Mouse (Mus musculus): Measurements from ENCODE around the gene Wdr1.
A peak's percentile ranks its signal among the peaks of the same experiment; 100 is the strongest.

The Wdr1 gene

DNA sequence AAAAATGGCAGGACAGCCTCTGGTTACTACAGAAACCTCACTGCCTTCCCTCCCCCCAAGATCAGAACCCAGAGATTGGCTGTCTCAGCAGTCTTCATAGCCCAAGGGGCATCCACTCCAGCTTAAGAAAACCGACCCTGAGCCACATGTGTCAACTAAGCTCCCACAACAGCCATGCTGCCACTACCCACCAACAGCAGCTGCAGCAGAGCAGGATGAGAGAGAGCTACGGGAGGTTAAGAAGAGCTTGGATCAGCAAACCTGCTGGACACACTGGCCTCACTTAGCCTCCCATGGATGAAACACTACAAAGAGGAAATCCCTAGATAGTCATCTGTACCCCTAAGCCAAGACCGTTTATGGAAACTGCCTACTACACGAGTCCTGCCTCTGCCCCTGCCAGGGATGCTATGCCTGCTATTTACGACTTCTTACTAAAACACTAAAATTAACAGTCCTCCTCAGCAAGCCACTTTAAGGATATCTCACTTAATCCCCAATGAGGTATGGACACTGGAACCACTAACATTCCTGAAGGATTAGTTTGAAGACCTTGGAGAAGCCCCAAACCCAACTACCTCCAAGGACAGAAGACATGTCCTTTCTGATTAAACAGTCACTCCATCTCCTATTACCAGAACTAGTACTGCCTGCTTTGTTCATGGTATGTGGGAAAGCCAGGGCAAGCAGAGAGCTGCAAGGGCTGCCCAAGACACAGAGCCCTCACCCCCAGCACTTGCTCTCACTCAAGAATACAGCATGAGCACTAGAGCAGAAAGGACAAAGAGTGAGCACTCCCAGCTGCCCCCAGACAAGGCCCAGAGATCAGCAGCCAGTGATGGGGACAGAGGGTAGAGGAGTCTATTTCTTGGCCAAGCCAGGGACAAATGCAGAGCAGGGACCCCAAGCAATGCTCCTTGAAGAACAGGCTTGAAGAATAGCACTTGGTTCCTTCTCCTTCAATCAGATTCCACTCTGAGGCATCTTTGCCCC, 18.3 kb downstream of the Wdr1 start:
- peak; percentile 48 to 62 for DNase-seq

DNA sequence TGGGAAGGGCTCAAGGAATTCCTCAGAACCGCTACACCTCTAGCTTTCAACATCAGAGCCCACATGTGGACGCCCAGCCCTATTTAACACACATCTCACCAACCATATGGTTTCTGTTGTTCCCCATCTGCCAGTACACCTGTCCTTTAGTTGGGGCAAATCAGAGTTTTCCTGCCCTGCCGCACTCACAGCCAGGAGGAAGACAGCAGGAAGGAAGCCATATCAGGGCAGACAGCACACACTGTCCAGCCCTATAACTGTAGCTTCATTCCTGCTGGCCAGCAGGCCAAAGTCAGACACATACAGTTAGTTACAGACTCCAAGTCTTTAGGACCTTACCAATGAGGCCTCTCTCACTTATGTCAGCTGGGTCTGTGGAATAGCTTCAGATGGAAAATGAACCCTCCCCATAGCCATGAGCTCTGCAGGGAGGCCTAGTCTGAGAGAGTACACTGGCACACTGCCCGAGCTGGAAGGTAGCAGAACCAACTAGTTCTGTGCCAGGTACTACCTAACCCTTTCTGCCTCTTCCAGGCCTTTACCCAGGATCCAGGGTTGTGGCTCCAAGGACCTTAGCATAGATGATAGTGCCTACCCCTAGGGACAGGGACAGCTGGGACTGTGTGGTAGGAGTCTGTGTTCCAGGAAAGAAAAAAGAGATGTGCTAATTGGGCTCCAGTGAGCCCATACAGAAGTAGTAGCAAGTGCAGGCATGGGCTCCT, 19.4 kb downstream of the Wdr1 start:
- peak; percentile 70 to 83 for DNase-seq

DNA sequence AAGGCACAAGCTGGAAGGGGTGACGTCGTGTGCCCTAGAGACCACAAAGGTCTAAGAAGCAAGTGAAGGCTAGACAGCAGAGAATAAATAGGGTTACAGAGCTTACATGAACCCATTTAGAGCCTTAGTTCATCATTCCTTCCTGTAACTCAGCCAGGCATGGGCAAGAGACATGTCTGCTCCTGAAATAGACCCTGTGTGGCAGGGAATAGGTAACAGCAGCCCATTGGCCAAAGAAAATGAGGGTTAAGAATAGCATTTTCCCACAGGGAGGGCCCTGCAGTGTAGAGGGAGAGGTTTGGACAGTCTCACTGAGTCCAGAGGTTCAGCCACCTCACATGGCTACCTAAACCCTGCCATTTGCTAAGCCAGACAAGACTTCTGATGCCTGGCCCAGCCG, 21.3 kb downstream of the Wdr1 start:
- DNase-seq, result peak in 1 of 2 experiments; percentile 13

DNA sequence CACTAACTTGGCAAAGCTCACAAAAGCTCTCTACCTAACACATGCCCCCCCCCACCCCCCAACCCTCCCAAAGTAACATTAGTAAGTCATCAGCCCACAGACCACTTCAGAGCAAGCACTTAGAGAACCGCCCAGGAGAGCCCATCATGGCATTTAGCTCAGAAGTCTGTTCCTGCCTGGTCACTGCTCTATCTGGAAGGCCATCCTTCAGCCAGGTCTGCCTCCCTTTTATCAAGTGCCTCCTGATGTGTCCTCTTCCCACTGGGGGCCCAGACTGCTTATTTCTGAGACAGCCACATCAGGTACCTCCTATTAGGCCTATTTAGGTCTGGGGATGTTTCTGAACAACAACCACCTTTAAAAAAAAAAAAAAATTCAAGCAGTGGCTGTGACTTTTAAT, 22.1 kb downstream of the Wdr1 start:
- no peak for DNase-seq

DNA sequence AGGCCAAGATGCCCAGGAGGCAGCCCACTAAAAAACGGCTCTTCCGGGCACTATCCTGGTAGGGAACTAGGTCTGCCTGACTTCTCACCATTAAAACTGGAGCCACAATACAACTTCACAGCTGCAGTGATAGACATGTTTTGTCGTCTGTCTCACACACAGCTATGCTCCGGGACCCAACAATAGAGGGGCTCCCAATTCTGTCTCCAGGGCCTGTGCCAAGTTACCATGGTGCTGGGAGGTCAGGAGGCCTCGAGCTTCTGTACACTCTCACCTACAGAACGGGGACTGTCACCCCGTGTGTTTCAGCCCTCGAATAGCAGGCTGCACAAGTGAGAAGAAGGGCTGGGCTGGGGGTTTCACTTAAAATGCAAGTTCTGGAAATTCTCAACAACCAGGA, 24.5 kb downstream of the Wdr1 start:
- DNase-seq, result no peak

DNA sequence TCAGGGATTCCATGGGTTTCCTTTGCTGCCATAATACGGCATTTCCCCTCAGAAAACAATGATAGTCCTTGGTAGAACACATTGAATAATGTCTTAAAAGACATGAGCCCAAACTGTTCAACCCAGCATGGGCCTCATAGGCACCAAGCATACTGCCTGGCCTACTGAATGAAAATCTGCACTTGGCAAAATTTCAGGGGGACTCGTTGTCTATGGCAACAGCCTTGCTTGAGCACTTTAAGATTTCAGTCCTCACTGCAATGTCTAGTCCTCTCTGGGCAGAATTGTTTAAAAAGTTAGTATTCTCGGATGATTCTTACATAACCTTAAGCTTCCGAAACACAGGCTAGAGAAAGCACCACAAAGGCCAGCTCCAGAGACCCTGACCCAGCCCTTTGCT, 25.2 kb downstream of the Wdr1 start:
- DNase-seq, result no peak

DNA sequence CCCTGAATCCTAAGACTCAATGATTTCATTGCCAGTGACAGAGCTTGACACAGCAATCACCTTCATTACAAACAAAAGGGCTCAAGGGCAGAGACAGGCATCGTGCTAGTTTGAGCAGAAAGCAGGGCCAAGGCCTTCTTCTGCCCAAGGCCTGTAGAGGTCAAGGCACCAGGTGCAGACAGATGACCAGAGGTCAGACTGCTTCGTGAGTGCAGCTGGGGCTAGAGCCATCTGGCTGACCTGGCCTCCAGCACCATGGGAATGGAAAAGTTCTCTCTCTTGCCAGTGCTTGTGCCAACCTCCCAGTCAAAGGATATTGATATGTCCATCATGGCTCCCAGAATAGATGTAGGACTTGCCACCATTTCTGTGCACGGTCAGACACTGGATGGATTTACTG, 26.2 kb downstream of the Wdr1 start:
- no peak for DNase-seq

DNA sequence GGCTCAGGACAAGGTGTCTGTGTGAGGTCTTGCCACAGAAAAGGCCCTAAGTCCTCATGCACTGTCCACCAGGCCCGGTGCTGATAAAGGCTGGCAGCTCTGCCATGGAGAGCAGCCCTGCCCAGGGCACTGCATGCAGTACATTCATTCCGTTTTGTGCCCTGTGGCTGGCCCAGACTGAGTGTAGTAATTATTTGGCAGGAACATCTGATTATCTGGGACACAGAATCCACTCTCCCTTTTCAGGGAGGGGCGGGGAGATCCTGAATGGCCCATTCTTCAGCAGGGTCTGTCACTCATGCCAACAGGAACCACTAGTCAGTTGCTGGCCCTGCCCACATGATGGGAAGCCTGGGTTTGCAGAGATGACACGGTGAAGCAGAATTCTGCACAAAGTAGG, 30.9 kb downstream of the Wdr1 start:
- no peak for DNase-seq

DNA sequence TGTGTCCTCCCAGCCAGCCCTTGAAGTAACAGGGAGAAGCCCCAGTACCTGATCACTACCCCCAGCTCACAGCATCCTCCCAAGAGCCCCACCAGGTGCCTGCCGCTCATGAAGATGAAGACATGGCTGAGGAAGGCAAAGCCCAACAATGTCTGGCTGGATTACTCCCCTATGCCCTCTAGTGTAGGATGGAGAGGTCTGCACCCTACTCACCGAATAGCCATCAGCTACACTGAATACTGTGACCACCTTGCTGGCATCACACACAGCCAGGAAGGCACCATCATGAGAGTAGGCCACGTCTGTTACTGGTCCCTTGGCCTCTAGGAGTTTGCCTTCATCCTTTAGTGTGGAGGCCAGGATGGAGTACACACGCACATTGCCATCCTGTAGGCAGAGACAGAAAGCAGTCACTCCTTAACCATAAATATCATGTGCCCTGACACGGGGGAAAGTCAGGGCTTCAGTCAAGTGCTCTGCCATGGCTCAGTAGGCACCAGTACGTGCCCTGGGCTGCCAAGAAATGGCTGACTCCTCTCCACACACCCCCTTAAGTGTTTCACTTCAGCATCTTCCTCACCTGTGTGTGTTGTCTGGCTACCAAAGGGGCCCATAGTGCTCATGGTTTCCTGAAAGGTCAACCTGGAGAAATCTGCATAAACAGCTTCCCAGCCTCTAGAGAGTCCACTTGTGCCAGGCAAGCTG, 33.1 kb downstream of the Wdr1 start:
- peak; percentile 7 to 11 for DNase-seq

DNA sequence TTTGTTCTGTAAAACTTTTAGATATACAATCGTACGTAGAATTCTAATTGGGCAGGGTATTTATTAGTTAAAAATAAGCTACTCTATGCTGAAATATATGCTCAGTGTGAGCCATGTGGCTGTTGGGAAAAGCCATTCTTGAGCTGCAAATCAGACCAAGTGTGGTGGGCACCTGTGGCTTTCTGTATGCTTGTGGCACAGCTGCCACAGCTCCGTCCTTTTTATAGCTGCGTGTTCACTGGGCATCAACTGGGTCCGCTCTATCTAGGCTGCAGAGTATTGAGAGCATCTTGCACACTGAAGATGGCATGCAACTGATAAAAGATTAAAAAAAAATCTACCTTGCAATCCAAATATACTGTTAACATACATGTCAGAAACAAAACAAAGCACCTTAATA, 40.0 kb downstream of the Wdr1 start:
- no peak for DNase-seq

DNA sequence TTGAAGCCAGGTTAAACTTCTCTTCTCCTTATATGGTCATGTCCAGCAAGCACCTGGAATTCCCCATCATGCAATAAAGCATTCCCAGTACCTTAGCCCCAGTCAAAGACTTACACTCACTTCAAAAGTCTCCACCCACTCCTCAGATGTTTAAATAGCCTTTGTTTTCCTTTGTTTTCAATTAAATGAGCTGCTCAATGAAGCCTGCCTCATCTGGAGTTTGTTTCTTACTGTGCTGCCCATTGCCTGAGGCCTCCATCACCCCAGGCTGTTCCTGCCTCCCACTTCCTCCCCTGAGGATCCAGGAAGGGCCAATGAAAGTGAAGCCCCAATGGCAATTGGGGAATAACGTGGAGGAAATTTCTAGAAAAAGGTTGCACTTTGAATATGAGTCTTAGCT, 42.2 kb downstream of the Wdr1 start:
- no peak for DNase-seq

DNA sequence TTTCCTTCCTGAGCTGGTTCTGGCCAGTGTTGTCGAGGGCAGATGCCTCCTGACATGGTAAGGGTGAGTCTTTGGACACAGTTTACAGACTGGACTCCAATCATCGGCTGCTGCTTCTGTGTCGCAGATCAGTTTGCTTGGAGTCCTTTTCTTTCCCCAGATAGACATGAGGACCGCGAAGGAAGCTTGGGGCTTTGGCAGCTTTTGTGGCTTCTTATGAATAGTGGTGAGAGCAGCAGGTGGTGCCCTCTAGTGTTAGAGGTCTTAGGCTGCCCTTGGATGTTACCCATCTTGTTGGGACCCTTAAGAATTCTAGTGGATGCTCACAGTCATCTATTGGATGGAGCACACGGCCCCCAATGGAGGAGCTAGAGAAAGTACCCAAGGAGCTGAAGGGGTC, 46.8 kb downstream of the Wdr1 start:
- peak; percentile 52 to 70 for DNase-seq

DNA sequence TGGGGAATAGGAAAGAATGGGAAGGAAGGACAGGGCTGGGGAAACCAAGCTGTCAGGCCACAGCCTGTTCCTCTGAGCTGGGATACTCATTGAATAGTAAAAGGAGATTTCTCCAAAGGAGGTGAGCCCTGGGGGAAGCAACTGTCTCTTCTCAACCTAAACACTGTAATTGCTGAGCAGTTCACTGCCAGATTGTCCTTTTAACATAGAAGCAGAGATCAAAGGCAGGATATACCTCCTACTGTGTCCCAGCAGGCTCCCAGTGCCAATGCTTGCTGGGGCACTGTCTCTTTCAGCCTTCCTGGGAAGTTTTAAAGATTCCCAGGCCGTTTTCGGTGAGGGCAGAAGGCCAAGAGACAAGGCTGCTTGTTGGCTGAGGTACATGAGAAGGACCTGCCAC, 50.0 kb downstream of the Wdr1 start:
- no peak for DNase-seq

DNA sequence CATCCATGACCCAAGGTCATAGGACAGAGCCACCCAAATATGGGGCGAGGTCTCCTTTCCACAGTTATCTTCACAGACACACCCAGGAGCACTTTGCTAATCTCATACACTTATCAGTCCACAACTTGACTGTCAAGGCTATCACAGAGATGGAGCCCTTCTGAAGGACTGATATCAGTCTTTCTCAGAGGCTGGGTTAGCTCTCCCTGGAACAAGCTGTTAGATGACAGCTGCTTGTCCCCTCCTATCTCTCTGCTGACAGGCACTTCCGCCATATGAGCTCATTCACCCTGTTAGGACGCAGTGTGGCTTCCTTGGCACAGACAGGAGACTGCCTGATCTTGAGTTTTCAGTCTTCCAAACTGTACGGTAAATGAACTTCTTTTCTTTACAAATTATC, 53.5 kb downstream of the Wdr1 start:
- DNase-seq, result no peak

DNA sequence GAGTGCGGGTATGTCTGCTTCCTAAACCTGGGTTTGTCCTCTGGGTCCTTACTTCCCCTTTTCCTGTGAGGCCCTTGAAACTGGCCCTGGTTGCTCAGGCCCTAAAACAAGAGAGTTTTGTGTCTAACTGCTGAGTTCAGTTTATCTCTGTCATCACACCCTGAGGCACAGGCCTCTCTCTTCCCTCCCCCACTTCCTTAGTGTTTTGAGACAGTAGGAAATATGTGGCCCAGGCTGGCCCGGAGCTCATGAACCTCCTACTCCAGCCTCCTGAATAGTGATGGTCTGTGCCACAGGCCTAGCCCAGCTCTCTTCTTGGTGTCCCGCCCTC, 57.6 kb downstream of the Wdr1 start:
- no peak for DNase-seq

DNA sequence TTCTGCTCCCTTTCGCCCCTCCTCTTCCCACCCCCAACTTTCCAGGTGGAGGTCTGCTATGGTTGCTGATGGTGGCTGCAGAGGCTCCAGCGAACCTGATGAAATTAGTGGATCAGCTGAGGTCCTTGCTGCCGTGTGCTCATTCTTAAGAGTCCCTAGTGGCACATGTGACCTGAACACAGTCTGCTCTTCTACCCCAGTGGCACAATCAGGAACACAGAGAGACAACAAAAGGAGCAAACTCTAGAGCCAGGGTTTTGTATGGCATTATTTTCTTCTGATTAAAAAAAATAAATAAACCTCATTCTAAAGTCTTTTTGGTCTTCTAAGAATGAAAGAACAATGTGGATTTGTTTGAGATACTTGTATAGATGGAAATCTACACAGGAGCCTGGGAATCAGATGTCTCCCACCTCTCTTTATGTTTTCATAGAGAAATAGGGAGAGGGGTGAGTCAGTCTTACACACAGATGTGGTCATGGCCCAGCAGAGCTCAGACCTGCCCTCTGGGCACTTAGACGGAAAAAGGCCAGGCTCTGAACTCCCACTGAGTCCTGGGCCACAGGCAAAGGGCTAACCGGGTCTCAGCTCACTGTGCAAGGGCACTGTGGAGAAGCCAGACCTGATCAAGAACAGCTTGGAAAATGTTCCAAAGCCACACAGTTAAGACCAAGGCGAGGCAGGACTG, 58.1 kb downstream of the Wdr1 start:
- DNase-seq, result no peak

DNA sequence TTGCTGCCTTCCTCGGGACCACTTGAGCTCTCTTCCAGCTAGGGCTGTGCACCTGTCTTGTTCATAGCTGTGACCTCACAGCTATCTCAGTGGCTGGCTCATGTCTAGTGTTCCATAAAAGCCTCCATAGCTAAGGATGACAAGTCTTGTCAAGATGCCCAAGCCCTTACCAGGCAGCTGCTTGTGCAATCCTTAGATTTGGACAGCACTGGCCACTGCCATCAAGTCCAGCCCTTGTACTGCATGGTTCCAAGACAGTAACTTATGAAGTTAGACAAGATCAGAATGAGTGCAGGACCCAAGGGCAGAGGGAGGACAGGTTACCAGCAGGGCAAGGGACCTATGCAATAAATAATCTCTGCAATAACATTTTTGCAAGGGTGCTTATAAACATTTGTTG, 58.9 kb downstream of the Wdr1 start:
- no peak for DNase-seq

DNA sequence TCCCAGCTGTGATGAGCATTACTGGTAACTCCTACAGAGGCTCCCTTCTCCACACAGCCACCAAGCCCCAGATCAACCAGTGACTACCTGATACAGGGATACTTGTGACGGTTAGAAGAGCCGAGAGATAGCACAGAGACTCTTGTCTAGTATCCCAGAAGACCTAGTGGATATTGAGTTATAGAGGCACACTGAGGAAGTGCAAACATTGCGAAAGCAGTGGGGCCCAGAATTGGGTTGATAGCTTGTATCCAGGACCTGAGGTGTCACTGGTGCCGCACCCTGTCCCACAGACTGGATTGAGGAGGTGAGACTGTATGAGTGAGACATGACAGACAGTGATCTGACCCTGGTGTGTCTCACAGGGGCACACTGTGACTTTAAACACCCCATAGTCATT, 60.0 kb downstream of the Wdr1 start, which contains the start of gene Slc2a9:
Slc2a9 (minus strand) TSS at position 152 of the 400 bp plus-strand sequence.
- DNase-seq, result no peak

DNA sequence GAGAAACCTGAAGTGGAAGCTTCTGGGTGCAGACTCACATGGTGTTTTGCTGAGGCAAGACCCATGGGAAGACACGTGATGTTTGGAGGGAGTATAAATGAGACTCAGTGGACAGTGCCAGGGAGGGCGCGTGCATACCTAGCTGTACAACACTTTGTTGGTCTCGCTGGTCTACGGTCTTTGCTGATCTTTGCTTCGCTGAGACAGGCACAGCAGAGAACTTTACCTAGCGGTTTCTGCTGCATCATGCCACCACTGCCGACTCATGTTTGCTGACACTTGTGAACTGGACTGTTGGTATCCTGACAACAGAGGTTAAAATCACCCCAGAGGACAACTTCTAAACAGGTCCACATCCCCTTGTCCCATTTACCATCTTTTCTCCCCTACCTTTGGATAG, 63.0 kb downstream of the Wdr1 start:
- DNase-seq, result no peak

DNA sequence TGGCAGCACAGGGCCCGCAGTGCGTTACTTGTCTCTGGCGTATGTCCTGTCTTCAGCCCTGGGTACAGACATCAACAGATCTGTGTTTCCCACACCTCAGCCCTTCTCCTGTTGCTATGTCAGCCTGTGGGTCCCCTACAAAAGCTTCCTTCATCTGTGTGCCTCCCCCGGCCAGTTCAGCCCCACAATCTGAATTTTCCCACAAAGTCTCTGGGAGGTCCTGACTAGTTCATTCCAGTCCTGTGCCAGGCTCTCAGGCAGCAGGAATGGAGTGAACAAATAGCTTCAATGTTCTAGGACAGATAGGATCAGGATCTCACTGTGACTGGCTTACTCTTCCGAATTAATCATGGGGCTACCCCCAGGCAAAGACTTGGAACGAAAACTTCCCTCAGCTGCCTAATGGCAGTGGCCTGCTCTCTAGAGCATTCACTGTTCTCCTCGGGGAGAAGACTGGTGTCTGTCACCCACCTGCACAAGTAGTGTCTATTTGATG, 63.7 kb downstream of the Wdr1 start:
- no peak for DNase-seq

DNA sequence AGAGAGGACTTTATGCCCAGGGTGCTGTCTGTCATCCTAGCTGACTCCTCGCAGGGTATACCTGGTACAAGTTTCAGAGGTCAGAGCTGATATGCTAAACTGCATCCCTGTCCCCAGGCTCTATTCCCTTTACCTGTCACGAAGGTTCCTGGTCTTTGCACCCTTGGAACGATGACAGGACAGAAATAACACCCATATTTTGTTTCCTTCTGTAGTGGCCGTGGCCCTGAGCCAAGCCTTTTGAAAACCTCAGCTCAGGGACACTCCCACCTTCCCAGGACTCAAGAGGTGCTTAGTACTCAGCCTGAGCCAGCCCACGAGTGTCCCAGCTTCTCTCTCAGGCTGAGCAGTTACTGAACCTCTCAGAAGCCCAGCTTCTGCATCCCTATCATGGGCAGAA, 64.5 kb downstream of the Wdr1 start:
- DNase-seq, result peak; percentile 29 to 61

DNA sequence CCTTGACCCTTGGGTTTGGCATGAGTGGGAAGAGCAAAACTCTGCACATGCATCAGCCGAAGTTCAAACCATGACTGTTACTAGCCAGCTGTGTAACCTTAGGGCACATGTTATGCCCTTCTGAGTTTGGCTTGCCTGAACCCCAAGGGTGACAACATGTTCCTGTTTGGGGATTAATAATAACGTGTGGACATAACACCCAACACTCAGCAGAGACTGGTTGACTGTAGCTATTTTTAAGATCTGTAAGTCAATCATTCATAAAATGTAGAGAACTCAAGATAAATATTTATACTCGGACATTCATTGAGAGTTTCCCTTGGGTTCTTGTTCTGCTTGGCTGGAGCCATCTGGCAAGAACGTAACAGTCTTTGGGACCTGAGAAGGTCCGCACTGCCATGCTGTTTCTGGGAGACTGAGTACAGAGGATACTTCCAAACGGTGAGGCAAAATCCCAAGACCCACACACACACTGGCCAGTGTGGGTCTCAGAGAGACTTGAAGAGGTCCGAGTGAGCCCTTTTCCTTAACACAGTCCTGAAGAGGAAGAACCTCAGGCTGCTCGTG, 66.4 kb downstream of the Wdr1 start:
- DNase-seq, result peak; percentile 31 to 56
